Mouse (Mus musculus): Measurements from ENCODE around the gene Foxp1. TPM values are rescaled to one million over a fixed set of nuclear protein-coding genes. Genes with fewer than 3 reads are reported as not detected.

Gene Foxp1
- polyA plus RNA-seq, 1 experiment from 2014 or later: 57.8 TPM

DNA sequence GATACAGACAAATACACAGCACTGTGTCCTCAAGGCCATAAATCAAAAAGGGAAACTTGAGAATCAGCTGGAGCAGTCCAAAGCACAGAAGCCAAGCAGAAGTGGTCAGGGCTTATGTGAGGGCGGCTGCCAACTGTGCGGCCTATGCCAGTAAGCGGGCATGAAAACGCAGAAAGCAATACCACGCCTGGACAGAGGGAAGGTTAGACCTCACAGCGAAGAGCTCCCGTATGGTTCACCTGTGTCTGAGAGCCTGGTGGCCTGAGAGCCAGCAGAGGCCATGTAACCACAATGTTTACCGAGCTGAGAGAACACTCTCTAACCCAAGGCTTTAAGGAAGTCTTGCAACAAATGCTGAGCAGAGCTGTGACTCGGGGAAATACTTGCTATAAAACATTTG, 524.8 kb downstream of the Foxp1 start:
- H3K9me3 ChIP-seq: no peaks in the 10 kb centered on the region
- H3K4me3 ChIP-seq: no peak overlapping the region
- no peak overlapping the region for H3K27ac ChIP-seq
- peaks cover 28% of the 10 kb centered on the region for H3K36me3 ChIP-seq (replicated peaks)
- H3K4me1 ChIP-seq: peaks cover 45% of the 10 kb centered on the region
- 89% methylated on average over 9 of the region's 9 CpGs for WGBS
- DNase-seq (ENCODE audit: extremely low spot score, low spot score): no peak
- peaks cover 14% of the 10 kb centered on the region; the same call in 1 of the 2 replicates for H3K27me3 ChIP-seq (ENCODE audit: poor library complexity, severe bottlenecking)

DNA sequence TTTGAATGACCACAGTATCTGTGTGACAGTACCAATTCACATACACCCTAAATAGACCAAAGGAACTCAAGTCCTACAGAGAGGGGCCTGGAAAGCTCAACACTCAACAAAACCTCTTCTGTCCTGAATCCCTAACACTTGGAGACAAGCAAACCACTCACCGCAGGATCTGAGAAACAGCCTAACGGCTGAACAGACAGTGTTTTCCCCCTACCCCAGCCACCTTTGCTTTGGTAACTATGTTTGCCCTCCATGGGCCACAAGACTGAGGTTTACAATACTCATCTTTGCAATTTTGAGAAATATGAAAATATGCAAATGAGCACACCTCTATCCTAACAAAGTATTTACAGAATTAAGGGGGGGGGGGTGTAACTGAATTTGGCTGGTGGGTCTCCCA, 525.7 kb downstream of the Foxp1 start:
- H3K4me3 ChIP-seq: no peak overlapping the region
- no peak for DNase-seq (ENCODE audit: extremely low spot score, low spot score)
- H3K27me3 ChIP-seq (ENCODE audit: poor library complexity, severe bottlenecking): 0 out of 2 replicates have a peak, but pooled peaks cover 5% of the 10 kb centered on the region
- peaks cover 49% of the 10 kb centered on the region for H3K4me1 ChIP-seq
- H3K36me3 ChIP-seq (replicated peaks): peaks cover 19% of the 10 kb centered on the region
- WGBS: 90% methylated on average over 2 of the region's 2 CpGs
- no peaks in the 10 kb centered on the region for H3K9me3 ChIP-seq
- H3K27ac ChIP-seq: no peak overlapping the region

DNA sequence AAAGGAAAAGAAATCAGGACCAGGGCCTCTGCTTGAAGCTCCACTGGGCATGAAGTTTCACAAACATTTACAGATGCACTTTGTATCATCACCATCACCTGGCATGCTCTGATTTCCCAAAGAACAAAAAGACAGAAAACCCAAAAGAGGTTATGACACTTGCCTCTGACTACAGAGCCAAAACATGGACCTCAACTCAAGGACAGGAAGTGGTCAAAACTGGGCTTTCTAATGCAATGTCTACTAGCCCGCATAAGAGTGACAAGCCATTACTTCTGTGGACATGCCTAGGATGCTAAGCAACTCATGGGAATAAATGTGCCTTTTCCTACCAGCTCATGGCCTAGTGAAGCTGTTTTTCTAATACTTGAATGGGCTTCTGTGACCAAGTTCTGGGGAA, 526.2 kb downstream of the Foxp1 start:
- Histone ChIP-seq H3K27me3 (ENCODE audit: poor library complexity, severe bottlenecking) (0 out of 2 replicates have a peak, but pooled peaks cover 2% of the 10 kb centered on the region), H3K9me3 (no peaks in the 10 kb centered on the region), H3K36me3 (replicated peaks) (peaks cover 14% of the 10 kb centered on the region), H3K4me1 (peaks cover 51% of the 10 kb centered on the region), H3K27ac (no peak overlapping the region), H3K4me3 (no peak overlapping the region)
- WGBS: 98% methylated on average over 1 of the region's 1 CpGs
- DNase-seq (ENCODE audit: extremely low spot score, low spot score): no peak

DNA sequence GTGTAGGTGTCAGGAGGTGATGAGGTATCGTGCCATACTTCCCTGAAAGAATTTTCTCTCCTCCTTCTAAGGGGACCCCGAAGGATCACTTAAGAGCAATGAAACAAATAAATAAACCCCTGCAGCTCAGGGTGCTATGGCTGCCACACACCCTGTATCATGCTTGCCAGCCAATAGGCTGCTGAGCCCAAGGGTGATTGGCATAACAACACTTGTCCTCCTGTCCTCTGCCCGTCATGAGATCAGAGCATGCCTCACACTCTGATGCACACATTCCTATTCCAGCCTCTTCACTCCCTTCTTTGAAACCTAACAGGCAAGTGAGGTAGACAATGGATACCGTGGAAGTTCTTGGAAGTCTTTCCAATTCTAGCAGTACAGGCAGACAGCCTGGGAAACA, 526.8 kb downstream of the Foxp1 start:
- Histone ChIP-seq H3K4me1 (peaks cover 51% of the 10 kb centered on the region), H3K27me3 (ENCODE audit: poor library complexity, severe bottlenecking) (no peaks in the 10 kb centered on the region)
- WGBS: 91% methylated on average over 4 of the region's 4 CpGs

DNA sequence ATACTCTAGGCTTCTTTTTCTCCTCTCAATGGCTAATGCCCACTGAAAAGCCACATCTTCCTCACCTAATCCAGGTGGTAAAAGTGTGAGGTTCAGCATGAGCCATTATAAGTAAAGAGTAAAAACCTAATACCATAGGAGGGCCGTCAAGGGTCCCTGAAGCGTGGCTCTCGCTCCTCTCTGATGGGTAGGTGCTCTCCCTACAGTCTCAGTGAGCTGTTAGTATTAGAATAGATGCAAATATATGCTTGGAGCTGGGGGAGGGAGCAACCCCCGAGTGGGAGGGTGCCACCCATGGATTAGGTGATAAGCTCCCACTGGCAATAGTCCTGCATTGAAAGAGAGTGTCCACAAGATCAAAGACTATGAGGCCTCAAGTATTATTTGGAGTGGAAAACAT, 527.6 kb downstream of the Foxp1 start:
- Histone ChIP-seq H3K27me3 (ENCODE audit: poor library complexity, severe bottlenecking) (no peaks in the 10 kb centered on the region), H3K9me3 (no peaks in the 10 kb centered on the region), H3K27ac (peak overlapping the region; percentile 71; the same call in 1 of the 2 replicates), H3K4me1 (peaks cover 49% of the 10 kb centered on the region), H3K36me3 (replicated peaks) (peaks cover 8% of the 10 kb centered on the region; the same call in 1 of the 2 replicates), H3K4me3 (no peak overlapping the region)
- no peak for DNase-seq (ENCODE audit: extremely low spot score, low spot score)
- 84% methylated on average over 4 of the region's 4 CpGs for WGBS

More for the DNA sequence above, 526.8 kb downstream of the Foxp1 start:
- H3K4me3 ChIP-seq: no peak overlapping the region
- no peak for DNase-seq (ENCODE audit: extremely low spot score, low spot score)
- peaks cover 7% of the 10 kb centered on the region for H3K36me3 ChIP-seq (replicated peaks)
- H3K9me3 ChIP-seq: no peaks in the 10 kb centered on the region
- H3K27ac ChIP-seq: no peak overlapping the region

DNA sequence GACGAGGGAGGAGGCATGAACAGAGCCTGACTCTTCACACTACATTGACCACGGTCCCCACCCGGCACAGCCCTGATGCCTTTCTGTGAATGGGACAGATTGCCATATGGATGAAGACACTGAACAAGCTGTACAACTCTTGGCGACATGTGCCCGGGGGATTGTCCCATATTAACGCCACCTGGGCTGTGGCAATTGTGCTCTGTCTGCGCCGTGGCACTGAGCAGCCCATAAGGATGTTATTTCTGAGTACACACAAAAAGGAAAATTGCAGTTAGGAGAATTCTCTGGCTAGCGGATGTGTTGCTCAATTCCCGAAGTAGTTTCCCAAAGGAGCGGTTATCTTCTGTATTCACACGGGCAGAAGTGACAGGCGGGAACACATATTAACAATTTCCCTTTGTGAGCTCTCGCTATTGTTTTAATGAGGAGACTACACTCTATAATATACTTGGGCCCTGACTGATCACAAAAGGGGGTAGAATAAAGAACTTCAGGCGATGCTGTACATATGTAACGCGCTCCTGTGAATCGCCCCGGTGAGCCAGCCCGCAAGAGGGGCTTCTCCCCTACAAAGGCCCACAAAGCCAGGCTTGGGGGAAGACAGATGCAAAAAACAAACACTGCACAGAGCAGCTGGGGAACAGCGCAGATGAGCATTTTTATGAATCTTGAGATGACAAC, 528.3 kb downstream of the Foxp1 start:
- Histone ChIP-seq H3K36me3 (replicated peaks) (peaks cover 8% of the 10 kb centered on the region; the same call in 1 of the 2 replicates), H3K27me3 (ENCODE audit: poor library complexity, severe bottlenecking) (no peaks in the 10 kb centered on the region), H3K4me1 (peaks cover 44% of the 10 kb centered on the region), H3K9me3 (no peaks in the 10 kb centered on the region), H3K4me3 (no peak overlapping the region), H3K27ac (peak overlapping the region; percentile 71; the same call in 1 of the 2 replicates)
- 87% methylated on average over 21 of the region's 21 CpGs for WGBS
- DNase-seq (ENCODE audit: extremely low spot score, low spot score): no peak

DNA sequence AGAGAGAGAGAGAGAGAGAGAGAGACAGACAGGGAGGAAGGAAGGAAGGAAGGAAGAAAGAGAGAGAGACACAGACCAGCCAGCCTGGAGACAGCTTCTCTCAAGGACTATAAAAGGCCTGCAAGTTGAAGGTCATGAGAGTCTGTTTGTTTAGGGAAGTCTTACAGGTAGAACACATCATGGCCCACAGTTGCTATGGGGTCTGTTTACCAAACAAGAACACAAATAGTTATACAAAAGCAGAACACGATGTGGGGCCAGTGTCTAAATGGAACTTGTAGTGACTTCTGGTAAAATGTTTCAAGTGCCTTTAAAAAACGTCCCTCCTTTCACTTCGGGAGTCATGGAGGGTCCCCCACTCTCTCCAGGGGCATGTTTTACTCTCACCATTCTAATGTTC, 529.3 kb downstream of the Foxp1 start:
- H3K27me3 ChIP-seq (ENCODE audit: poor library complexity, severe bottlenecking): no peaks in the 10 kb centered on the region
- 0 out of 2 replicates have a peak, but pooled peaks cover 7% of the 10 kb centered on the region for H3K36me3 ChIP-seq (replicated peaks)
- H3K4me1 ChIP-seq: peaks cover 41% of the 10 kb centered on the region
- 84% methylated on average over 3 of the region's 3 CpGs for WGBS
- H3K9me3 ChIP-seq: no peaks in the 10 kb centered on the region
- no peak overlapping the region for H3K4me3 ChIP-seq
- H3K27ac ChIP-seq: no peak overlapping the region
- no peak for DNase-seq (ENCODE audit: extremely low spot score, low spot score)

DNA sequence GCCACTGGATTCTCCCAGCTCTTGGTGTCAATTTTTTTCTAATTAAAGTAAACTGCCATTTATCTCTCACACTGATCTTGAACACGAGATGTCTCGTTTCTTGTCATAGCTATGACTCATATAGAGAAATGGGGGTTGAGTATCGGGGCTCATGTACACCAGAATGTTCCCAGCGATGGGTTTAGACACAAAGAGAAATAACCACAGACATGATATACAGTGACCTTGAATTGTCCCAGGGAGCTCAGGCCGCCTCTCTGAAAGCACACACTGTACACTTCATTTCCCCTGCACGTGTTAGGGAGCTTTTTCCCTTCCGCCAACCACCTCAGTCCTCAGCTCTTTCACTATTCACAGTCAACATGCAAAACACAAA, 529.8 kb downstream of the Foxp1 start:
- Histone ChIP-seq H3K9me3 (no peaks in the 10 kb centered on the region), H3K4me3 (no peak overlapping the region), H3K27ac (no peak overlapping the region), H3K36me3 (replicated peaks) (0 out of 2 replicates have a peak, but pooled peaks cover 7% of the 10 kb centered on the region), H3K27me3 (ENCODE audit: poor library complexity, severe bottlenecking) (no peaks in the 10 kb centered on the region), H3K4me1 (peaks cover 41% of the 10 kb centered on the region)
- DNase-seq (ENCODE audit: extremely low spot score, low spot score): no peak
- 89% methylated on average over 7 of the region's 7 CpGs for WGBS

DNA sequence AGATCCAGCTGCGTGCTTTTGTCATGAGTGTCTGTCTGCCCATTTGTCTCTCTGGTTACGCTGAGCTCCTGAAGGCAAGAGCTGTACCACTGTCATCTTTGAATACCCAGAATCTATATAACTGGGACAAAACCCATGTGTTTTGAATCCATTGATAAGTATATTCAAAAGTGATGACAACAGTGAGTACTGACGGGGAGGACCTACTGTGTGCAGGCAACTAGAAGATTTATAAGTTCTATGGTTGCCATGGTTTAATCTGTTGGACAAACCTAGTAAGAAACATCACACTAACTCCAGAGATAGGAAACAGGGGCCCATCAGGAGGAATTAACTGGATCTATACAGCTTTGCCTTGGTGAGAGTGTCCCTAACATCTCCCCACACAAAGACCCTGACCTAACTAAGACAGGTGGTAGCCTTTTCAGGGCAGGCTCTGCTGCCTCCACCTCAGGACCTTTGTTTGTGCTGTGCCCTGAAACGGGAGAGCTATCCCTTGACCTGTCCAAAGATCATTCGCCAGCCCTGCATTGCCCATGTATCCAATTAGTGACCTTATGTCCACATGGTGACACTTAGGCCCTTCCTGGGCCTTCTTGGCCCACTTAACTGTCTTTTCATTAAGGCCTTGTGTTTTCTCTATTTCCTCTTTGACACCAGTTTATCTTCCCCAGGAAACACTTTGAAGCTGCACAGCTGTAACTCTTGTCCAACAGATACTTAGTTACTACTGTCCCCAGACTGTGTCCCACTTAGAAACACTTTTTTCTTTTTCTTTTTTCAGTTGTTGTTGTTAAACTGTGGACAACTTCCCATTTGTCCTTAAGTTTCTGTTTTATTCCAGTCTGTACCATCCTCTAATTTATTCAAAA, 530.4 kb downstream of the Foxp1 start:
- Histone ChIP-seq H3K4me3 (no peak overlapping the region), H3K4me1 (peaks cover 41% of the 10 kb centered on the region), H3K27ac (no peak overlapping the region), H3K36me3 (replicated peaks) (peaks cover 7% of the 10 kb centered on the region; the same call in 1 of the 2 replicates), H3K27me3 (ENCODE audit: poor library complexity, severe bottlenecking) (no peaks in the 10 kb centered on the region), H3K9me3 (no peaks in the 10 kb centered on the region)
- no peak for DNase-seq (ENCODE audit: extremely low spot score, low spot score)
- 82% methylated on average over 5 of the region's 5 CpGs for WGBS

DNA sequence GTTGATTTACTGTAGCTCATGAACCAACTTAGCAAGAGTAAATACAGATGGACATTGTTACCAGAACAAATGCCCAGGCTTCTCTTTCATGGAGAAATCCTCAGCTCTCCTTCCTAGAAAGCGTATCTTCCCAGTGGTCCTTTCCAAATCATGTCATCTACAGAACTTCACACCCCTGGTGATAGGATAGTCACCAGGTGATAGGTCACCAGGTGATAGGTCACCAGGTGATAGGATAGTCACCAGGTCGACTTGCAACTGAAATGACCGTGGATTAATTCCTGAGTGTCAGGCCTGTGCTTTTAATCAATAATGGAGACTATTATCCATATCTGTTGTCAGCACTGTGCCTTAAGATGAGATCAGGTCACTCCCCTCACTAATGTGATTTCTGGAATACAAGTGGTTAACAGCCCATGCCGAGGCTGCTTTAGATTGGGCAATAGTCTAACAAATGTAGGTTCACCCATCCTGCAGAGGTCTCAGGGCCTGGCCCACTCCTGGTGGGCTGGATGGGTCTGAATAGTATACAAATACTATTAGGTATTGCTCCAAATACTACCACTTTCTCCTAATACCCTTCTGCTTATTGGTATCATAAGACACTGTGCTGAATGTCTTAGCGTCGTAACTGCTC, 534.9 kb downstream of the Foxp1 start:
- DNase-seq (ENCODE audit: extremely low spot score, low spot score): no peak
- Histone ChIP-seq H3K27ac (no peak overlapping the region), H3K4me1 (peaks cover 18% of the 10 kb centered on the region), H3K36me3 (replicated peaks) (peaks cover 7% of the 10 kb centered on the region; the same call in 1 of the 2 replicates), H3K4me3 (no peak overlapping the region), H3K27me3 (ENCODE audit: poor library complexity, severe bottlenecking) (no peaks in the 10 kb centered on the region), H3K9me3 (no peaks in the 10 kb centered on the region)
- 87% methylated on average over 6 of the region's 6 CpGs for WGBS

DNA sequence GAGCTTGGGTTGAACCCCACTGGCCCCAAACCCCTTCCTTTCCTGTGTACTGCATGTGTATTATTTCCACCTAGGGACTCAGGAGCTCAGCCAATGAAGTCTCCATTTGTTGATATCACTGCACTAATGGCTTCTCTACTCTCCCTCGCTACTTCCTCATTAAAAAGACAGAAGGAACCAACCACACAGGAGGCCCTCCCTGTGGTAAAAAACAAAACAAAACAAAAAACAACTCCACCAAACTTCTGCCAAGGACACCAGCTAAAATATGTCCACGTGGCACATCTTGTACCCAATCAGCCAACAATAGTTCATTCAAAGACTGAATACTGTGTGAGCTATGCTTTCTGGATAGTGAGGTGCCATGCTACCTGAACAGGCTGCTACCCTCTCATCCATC, 537.1 kb downstream of the Foxp1 start:
- H3K4me1 ChIP-seq: peaks cover 10% of the 10 kb centered on the region; the same call in 1 of the 2 replicates
- no peak overlapping the region for H3K4me3 ChIP-seq
- H3K36me3 ChIP-seq (replicated peaks): peaks cover 7% of the 10 kb centered on the region; the same call in 1 of the 2 replicates
- H3K27ac ChIP-seq: no peak overlapping the region
- DNase-seq (ENCODE audit: extremely low spot score, low spot score): no peak
- H3K9me3 ChIP-seq: no peaks in the 10 kb centered on the region
- H3K27me3 ChIP-seq (ENCODE audit: poor library complexity, severe bottlenecking): no peaks in the 10 kb centered on the region
- 84% methylated on average over 2 of the region's 2 CpGs for WGBS

DNA sequence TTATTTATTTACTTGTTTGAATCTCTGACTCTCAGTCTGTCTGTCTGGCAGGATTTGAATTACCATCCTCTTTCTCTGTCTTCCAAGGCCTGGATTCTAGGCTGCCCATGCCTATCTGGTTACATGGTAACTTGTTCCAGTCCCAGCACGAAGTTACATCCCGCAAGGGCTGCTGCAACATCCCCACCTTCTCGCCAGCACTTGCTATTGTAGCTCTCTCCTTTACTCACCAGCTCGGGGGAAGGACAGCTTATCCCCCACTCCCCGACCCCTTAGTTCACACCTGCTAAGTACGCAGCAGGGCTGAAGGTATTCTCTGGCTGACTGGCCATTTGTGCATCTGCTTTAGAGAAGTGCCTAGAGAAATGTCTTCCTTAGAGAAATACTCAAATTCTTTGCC, 537.9 kb downstream of the Foxp1 start:
- no peaks in the 10 kb centered on the region for H3K9me3 ChIP-seq
- no peak for DNase-seq (ENCODE audit: extremely low spot score, low spot score)
- 79% methylated on average over 6 of the region's 6 CpGs for WGBS
- H3K36me3 ChIP-seq (replicated peaks): peaks cover under 1% of the 10 kb centered on the region; the same call in 1 of the 2 replicates
- H3K27ac ChIP-seq: no peak overlapping the region
- no peak overlapping the region for H3K4me3 ChIP-seq
- H3K27me3 ChIP-seq (ENCODE audit: poor library complexity, severe bottlenecking): no peaks in the 10 kb centered on the region
- H3K4me1 ChIP-seq: peaks cover 8% of the 10 kb centered on the region; the same call in 1 of the 2 replicates

All from forebrain, embryonic 10.5 days (tissue).